Comparison of ENCODE assay signal across 27 mouse cellular contexts in genomic region chr14:62327171-62327570, GRCm38 (mm10). TPM values are rescaled to one million over a fixed set of nuclear protein-coding genes. Genes with fewer than 3 reads are reported as not detected.
DNase-seq lines count a peak whose midpoint lies in the region; ATAC-seq lines count a peak whose summit lies in the region.
"Had no signal": no experiment of that assay in that cellular context is flagged by ENCODE, and none has a peak within 500 bp of the region (broad histone marks: within the 10 kb centered on the region; RNA-seq: fewer than 3 reads in every experiment).

No protein-coding gene starts in this region.

- no peak overlapping the region for H3K4me3 ChIP-seq in hindbrain, embryonic 13.5 days
- no peak overlapping the region for H3K4me3 ChIP-seq in hindbrain, embryonic 16.5 days (ENCODE audit: low read length)
- H3K4me3 ChIP-seq in midbrain, embryonic 12.5 days, result no peak overlapping the region
- no peak overlapping the region for H3K4me3 ChIP-seq in midbrain, embryonic 15.5 days
- no peak overlapping the region for H3K4me3 ChIP-seq in forebrain, embryonic 13.5 days
- no peak overlapping the region for H3K4me3 ChIP-seq in midbrain, embryonic 13.5 days (replicated peaks)
- H3K4me3 ChIP-seq: embryonic facial prominence, embryonic 15.5 days; erythroblast, embryonic 14.5 days; heart, embryonic 10.5 days had no signal

- H3K9me3 ChIP-seq in hindbrain, embryonic 13.5 days, result no peaks in the 10 kb centered on the region
- no peaks in the 10 kb centered on the region for H3K9me3 ChIP-seq in hindbrain, embryonic 16.5 days (ENCODE audit: control insufficient read depth, low read length)
- no peaks in the 10 kb centered on the region for H3K9me3 ChIP-seq in midbrain, embryonic 12.5 days
- no peaks in the 10 kb centered on the region for H3K9me3 ChIP-seq in midbrain, embryonic 15.5 days
- H3K9me3 ChIP-seq in forebrain, embryonic 13.5 days (replicated peaks), result no peaks in the 10 kb centered on the region
- H3K9me3 ChIP-seq in midbrain, embryonic 13.5 days, result no peaks in the 10 kb centered on the region
- H3K9me3 ChIP-seq: embryonic facial prominence, embryonic 15.5 days; heart, embryonic 10.5 days had no signal

- H3K27ac ChIP-seq in hindbrain, embryonic 13.5 days, result no peak overlapping the region
- no peak overlapping the region for H3K27ac ChIP-seq in hindbrain, embryonic 16.5 days (ENCODE audit: low read depth, low read length)
- H3K27ac ChIP-seq in midbrain, embryonic 12.5 days (replicated peaks), result 0 out of 2 replicates have a peak overlapping the region, but pooled peaks have one; percentile 10
- H3K27ac ChIP-seq in midbrain, embryonic 15.5 days, result no peak overlapping the region
- peak overlapping the region; percentile 31; the same call in 1 of the 2 replicates for H3K27ac ChIP-seq in forebrain, embryonic 13.5 days
- H3K27ac ChIP-seq in midbrain, embryonic 13.5 days, result no peak overlapping the region
- H3K27ac ChIP-seq: embryonic facial prominence, embryonic 15.5 days; heart, embryonic 10.5 days; hindbrain, embryonic 14.5 days had no signal

- H3K9ac ChIP-seq in hindbrain, embryonic 13.5 days, result 0 out of 2 replicates have a peak overlapping the region, but pooled peaks have one; percentile 20
- no peak overlapping the region for H3K9ac ChIP-seq in hindbrain, embryonic 16.5 days (ENCODE audit: low read depth, low read length)
- no peak overlapping the region for H3K9ac ChIP-seq in midbrain, embryonic 12.5 days (replicated peaks)
- no peak overlapping the region for H3K9ac ChIP-seq in midbrain, embryonic 15.5 days
- no peak overlapping the region for H3K9ac ChIP-seq in forebrain, embryonic 13.5 days
- 0 out of 2 replicates have a peak overlapping the region, but pooled peaks have one; percentile 19 for H3K9ac ChIP-seq in midbrain, embryonic 13.5 days (replicated peaks)
- H3K9ac ChIP-seq: embryonic facial prominence, embryonic 15.5 days; hindbrain, embryonic 14.5 days had no signal

- H3K4me2 ChIP-seq in hindbrain, embryonic 13.5 days, result no peak overlapping the region
- H3K4me2 ChIP-seq in hindbrain, embryonic 16.5 days (ENCODE audit: low read length), result no peak overlapping the region
- no peak overlapping the region for H3K4me2 ChIP-seq in midbrain, embryonic 12.5 days (replicated peaks)
- H3K4me2 ChIP-seq in midbrain, embryonic 15.5 days, result no peak overlapping the region
- H3K4me2 ChIP-seq in forebrain, embryonic 13.5 days, result no peak overlapping the region
- no peak overlapping the region for H3K4me2 ChIP-seq in midbrain, embryonic 13.5 days (replicated peaks)
- H3K4me2 ChIP-seq: embryonic facial prominence, embryonic 15.5 days; hindbrain, embryonic 14.5 days had no signal

- H3K27me3 ChIP-seq in hindbrain, embryonic 13.5 days, result no peaks in the 10 kb centered on the region
- no peaks in the 10 kb centered on the region for H3K27me3 ChIP-seq in hindbrain, embryonic 16.5 days (replicated peaks; ENCODE audit: control insufficient read depth, insufficient read depth, low read length)
- H3K27me3 ChIP-seq in midbrain, embryonic 12.5 days, result no peaks in the 10 kb centered on the region
- no peaks in the 10 kb centered on the region for H3K27me3 ChIP-seq in midbrain, embryonic 15.5 days (replicated peaks)
- no peaks in the 10 kb centered on the region for H3K27me3 ChIP-seq in forebrain, embryonic 13.5 days
- H3K27me3 ChIP-seq in midbrain, embryonic 13.5 days, result no peaks in the 10 kb centered on the region
- H3K27me3 ChIP-seq: CH12.LX; embryonic facial prominence, embryonic 15.5 days; Patski had no signal

- 26% methylated on average over 2 of the region's 2 CpGs for WGBS in hindbrain, embryonic 13.5 days
- 21% methylated on average over 2 of the region's 2 CpGs for WGBS in hindbrain, embryonic 16.5 days
- WGBS in midbrain, embryonic 12.5 days, result 8% methylated on average over 2 of the region's 2 CpGs
- 11% methylated on average over 2 of the region's 2 CpGs for WGBS in midbrain, embryonic 15.5 days
- 15% methylated on average over 2 of the region's 2 CpGs for WGBS in forebrain, embryonic 13.5 days
- WGBS in midbrain, embryonic 13.5 days, result 6% methylated on average over 2 of the region's 2 CpGs

- peaks cover 4% of the 10 kb centered on the region for H3K4me1 ChIP-seq in hindbrain, embryonic 13.5 days (replicated peaks)
- H3K4me1 ChIP-seq in hindbrain, embryonic 16.5 days (ENCODE audit: control insufficient read depth, insufficient read depth, low read depth, low read length), result peaks cover 4% of the 10 kb centered on the region; the same call in 1 of the 2 replicates
- peaks cover 20% of the 10 kb centered on the region for H3K4me1 ChIP-seq in midbrain, embryonic 12.5 days
- H3K4me1 ChIP-seq in midbrain, embryonic 15.5 days, result peaks cover 6% of the 10 kb centered on the region
- H3K4me1 ChIP-seq in forebrain, embryonic 13.5 days, result peaks cover 48% of the 10 kb centered on the region
- H3K4me1 ChIP-seq in midbrain, embryonic 13.5 days (replicated peaks), result peaks cover 21% of the 10 kb centered on the region

- H3K36me3 ChIP-seq in hindbrain, embryonic 13.5 days, result no peaks in the 10 kb centered on the region
- no peaks in the 10 kb centered on the region for H3K36me3 ChIP-seq in hindbrain, embryonic 16.5 days (ENCODE audit: control insufficient read depth, insufficient read depth, low read length)
- no peaks in the 10 kb centered on the region for H3K36me3 ChIP-seq in midbrain, embryonic 12.5 days
- no peaks in the 10 kb centered on the region for H3K36me3 ChIP-seq in midbrain, embryonic 15.5 days (replicated peaks)
- H3K36me3 ChIP-seq in forebrain, embryonic 13.5 days (ENCODE audit: poor library complexity, severe bottlenecking), result no peaks in the 10 kb centered on the region
- no peaks in the 10 kb centered on the region for H3K36me3 ChIP-seq in midbrain, embryonic 13.5 days
- H3K36me3 ChIP-seq: embryonic facial prominence, embryonic 15.5 days; heart, embryonic 10.5 days had no signal

- ATAC-seq in hindbrain, embryonic 13.5 days (ENCODE audit: low FRiP score), result no peak
- no peak for ATAC-seq in hindbrain, embryonic 16.5 days
- ATAC-seq in midbrain, embryonic 12.5 days (ENCODE audit: low FRiP score, low read depth), result no peak
- no peak for ATAC-seq in midbrain, embryonic 15.5 days (replicated peaks)
- no peak for ATAC-seq in forebrain, embryonic 13.5 days
- no peak for ATAC-seq in midbrain, embryonic 13.5 days
- ATAC-seq: activated CD4-positive, CD25-positive, alpha-beta regulatory T cell, adult 4 months; inflammation-experienced regulatory T-cells, adult 6 months; intestine, postnatal 0 days; Patski had no signal

- DNase-seq in kidney, postnatal 36 days, result no peak
- DNase-seq in testis, postnatal 14 days (ENCODE audit: low spot score), result no peak
- DNase-seq: adrenal gland, adult 2 months; adrenal gland, postnatal 25 days; cerebellum, adult 11 months; cerebellum, adult 8-10 months; cerebellum, postnatal 14 days; embryo, embryonic 11 days; gastrocnemius, postnatal 10 days; heart, adult 18-20 months; heart, postnatal 10 days; heart, postnatal 4 days had no signal

RNA-seq across cellular contexts. Expression of gene Dleu7, which starts 34.3 kb away (rescaled TPM):
- 6.0 and 7.0 TPM in 2 replicates for polyA plus RNA-seq in hindbrain, embryonic 13.5 days (2015; fragmentation: Nextera tagmentation; extraction: Ambion mirVana)
- polyA plus RNA-seq in hindbrain, embryonic 16.5 days (2015; fragmentation: Nextera tagmentation; extraction: Ambion mirVana), result 15.0 and 21.7 TPM in 2 replicates
- polyA plus RNA-seq in midbrain, embryonic 12.5 days (2016; fragmentation: Nextera tagmentation; extraction: Ambion mirVana), result 4.8 and 5.1 TPM in 2 replicates
- polyA plus RNA-seq in midbrain, embryonic 15.5 days (2015; fragmentation: Nextera tagmentation; extraction: Ambion mirVana), result 12.9 and 14.7 TPM in 2 replicates
- 17.4 and 20.4 TPM in 2 replicates for polyA plus RNA-seq in forebrain, embryonic 13.5 days (2015; fragmentation: Nextera tagmentation; extraction: Ambion mirVana)
- polyA plus RNA-seq in midbrain, embryonic 13.5 days (2015; fragmentation: Nextera tagmentation; extraction: Ambion mirVana), result 5.4 and 5.8 TPM in 2 replicates
- polyA plus RNA-seq: activated CD4-positive, CD25-positive, alpha-beta regulatory T cell, adult 4 months; adrenal gland, adult 2 months; erythroblast, embryonic 14.5 days; inflammation-experienced regulatory T-cells, adult 6 months had no signal

RNA-seq across cellular contexts. Expression of gene Rnaseh2b, which starts 34.8 kb away (rescaled TPM):
- polyA plus RNA-seq in hindbrain, embryonic 13.5 days (2015; fragmentation: Nextera tagmentation; extraction: Ambion mirVana), result 31.7 and 37.0 TPM in 2 replicates
- polyA plus RNA-seq in hindbrain, embryonic 16.5 days (2015; fragmentation: Nextera tagmentation; extraction: Ambion mirVana), result 28.1 and 28.9 TPM in 2 replicates
- 65.3 and 69.5 TPM in 2 replicates for polyA plus RNA-seq in midbrain, embryonic 12.5 days (2016; fragmentation: Nextera tagmentation; extraction: Ambion mirVana)
- 23.0 and 23.2 TPM in 2 replicates for polyA plus RNA-seq in midbrain, embryonic 15.5 days (2015; fragmentation: Nextera tagmentation; extraction: Ambion mirVana)
- polyA plus RNA-seq in forebrain, embryonic 13.5 days (2015; fragmentation: Nextera tagmentation; extraction: Ambion mirVana), result 80.0 and 102 TPM in 2 replicates
- 39.3 and 49.4 TPM in 2 replicates for polyA plus RNA-seq in midbrain, embryonic 13.5 days (2015; fragmentation: Nextera tagmentation; extraction: Ambion mirVana)

Comparison
In these comparisons a context has a peak if more than half of its experiments do, and no peak if none do; other contexts are left out.
1. H3K27ac ChIP-seq: peak in midbrain, embryonic 12.5 days (single experiment) and forebrain, embryonic 13.5 days (single experiment); none in hindbrain, embryonic 13.5 days (single experiment), hindbrain, embryonic 16.5 days (single experiment), midbrain, embryonic 15.5 days (single experiment) and midbrain, embryonic 13.5 days (single experiment).
2. H3K9ac ChIP-seq: peak in hindbrain, embryonic 13.5 days (single experiment) and midbrain, embryonic 13.5 days (single experiment); none in hindbrain, embryonic 16.5 days (single experiment), midbrain, embryonic 12.5 days (single experiment), midbrain, embryonic 15.5 days (single experiment) and forebrain, embryonic 13.5 days (single experiment).